In genomic region chr11:69092386-69092751, GRCm38 (mm10) we compare ENCODE assay signal across 8 mouse cellular contexts. TPM values are rescaled to one million over a fixed set of nuclear protein-coding genes. Genes with fewer than 3 reads are reported as not detected.
DNase-seq lines count a peak whose midpoint lies in the region; ATAC-seq and TF ChIP-seq lines count a peak whose summit lies in the region.

No protein-coding gene starts in this region.

- peak; percentile 83 for TF ChIP-seq CTCF in kidney, adult 2 months (conservative IDR thresholded peaks at IDR 0.05; ENCODE audit: insufficient read depth, insufficient read length, low read depth, low read length)

- peak; percentile 99 for DNase-seq in midbrain, embryonic 11.5 days (ENCODE audit: low spot score, missing footprints)
- peak; percentile 92 for DNase-seq in adrenal gland, postnatal 14 days
- peak; percentile 84 for DNase-seq in embryonic facial prominence, embryonic 11.5 days (ENCODE audit: low spot score)
- peak; percentile 94 for DNase-seq in kidney, adult 2 months
- peak; percentile 88 to 92 for DNase-seq in lung, adult 18-20 months
- DNase-seq in spleen, adult 18-20 months = peak; percentile 78 to 94

- H3K4me2 ChIP-seq in midbrain, embryonic 11.5 days = no peak overlapping the region
- no peak overlapping the region for H3K4me2 ChIP-seq in midbrain, embryonic 13.5 days (replicated peaks)
- H3K4me2 ChIP-seq in embryonic facial prominence, embryonic 11.5 days (ENCODE audit: low read depth, low read length) = no peak overlapping the region

- peaks cover 35% of the 10 kb centered on the region for H3K4me1 ChIP-seq in midbrain, embryonic 11.5 days (ENCODE audit: control insufficient read depth, insufficient read depth, low read length)
- H3K4me1 ChIP-seq in midbrain, embryonic 13.5 days (replicated peaks) = peaks cover 72% of the 10 kb centered on the region
- H3K4me1 ChIP-seq in embryonic facial prominence, embryonic 11.5 days (ENCODE audit: control insufficient read depth, insufficient read depth, low read length) = peaks cover 3% of the 10 kb centered on the region; the same call in 1 of the 2 replicates
- peaks cover 15% of the 10 kb centered on the region for H3K4me1 ChIP-seq in kidney, adult 2 months (ENCODE audit: control insufficient read depth, insufficient read depth, low read length)

- H3K9ac ChIP-seq in midbrain, embryonic 11.5 days (ENCODE audit: low read length) = no peak overlapping the region
- H3K9ac ChIP-seq in midbrain, embryonic 13.5 days (replicated peaks) = no peak overlapping the region
- H3K9ac ChIP-seq in embryonic facial prominence, embryonic 11.5 days (replicated peaks; ENCODE audit: low read length) = no peak overlapping the region

- H3K27me3 ChIP-seq in midbrain, embryonic 11.5 days (ENCODE audit: control insufficient read depth, insufficient read depth, low read length) = 0 out of 2 replicates have a peak, but pooled peaks cover 2% of the 10 kb centered on the region
- no peaks in the 10 kb centered on the region for H3K27me3 ChIP-seq in midbrain, embryonic 13.5 days
- H3K27me3 ChIP-seq in embryonic facial prominence, embryonic 11.5 days (ENCODE audit: control insufficient read depth, insufficient read depth, low read length) = no peaks in the 10 kb centered on the region
- H3K27me3 ChIP-seq in kidney, adult 2 months (replicated peaks; ENCODE audit: control insufficient read depth, insufficient read depth, low read length) = no peaks in the 10 kb centered on the region

- no peak for ATAC-seq in midbrain, embryonic 11.5 days (ENCODE audit: low FRiP score)
- no peak for ATAC-seq in midbrain, embryonic 13.5 days
- ATAC-seq in embryonic facial prominence, embryonic 11.5 days (replicated peaks; ENCODE audit: insufficient number of reproducible peaks, low FRiP score, low TSS enrichment, low read depth) = no peak
- ATAC-seq in activated CD4-positive, CD25-positive, alpha-beta regulatory T cell, adult 4 months = no peak

- no peaks in the 10 kb centered on the region for H3K9me3 ChIP-seq in midbrain, embryonic 11.5 days (ENCODE audit: control insufficient read depth, low read length)
- no peaks in the 10 kb centered on the region for H3K9me3 ChIP-seq in midbrain, embryonic 13.5 days
- H3K9me3 ChIP-seq in embryonic facial prominence, embryonic 11.5 days (replicated peaks; ENCODE audit: control insufficient read depth, low read length) = no peaks in the 10 kb centered on the region

- 8% methylated on average over 3 of the region's 3 CpGs for WGBS in midbrain, embryonic 11.5 days
- 6% methylated on average over 3 of the region's 3 CpGs for WGBS in midbrain, embryonic 13.5 days
- WGBS in embryonic facial prominence, embryonic 11.5 days = 3% methylated on average over 3 of the region's 3 CpGs
- WGBS in kidney, adult 2 months = 2% methylated on average over 3 of the region's 3 CpGs

- no peaks in the 10 kb centered on the region; the same call in 1 of the 2 replicates for H3K36me3 ChIP-seq in midbrain, embryonic 11.5 days (ENCODE audit: control insufficient read depth, insufficient read depth, low read length)
- peaks cover 29% of the 10 kb centered on the region for H3K36me3 ChIP-seq in midbrain, embryonic 13.5 days
- no peaks in the 10 kb centered on the region for H3K36me3 ChIP-seq in embryonic facial prominence, embryonic 11.5 days (replicated peaks; ENCODE audit: control insufficient read depth, insufficient read depth, low read depth, low read length)
- H3K36me3 ChIP-seq in kidney, adult 2 months (ENCODE audit: control insufficient read depth, insufficient read depth, low read length) = no peaks in the 10 kb centered on the region

- no peak for TF ChIP-seq POLR2A in kidney, adult 2 months (IDR thresholded peaks at IDR 0.05; ENCODE audit: low read depth, low read length)

- no peak overlapping the region for H3K4me3 ChIP-seq in midbrain, embryonic 11.5 days (ENCODE audit: low read depth, low read length)
- no peak overlapping the region; the same call in 1 of the 2 replicates for H3K4me3 ChIP-seq in midbrain, embryonic 13.5 days (replicated peaks)
- no peak overlapping the region for H3K4me3 ChIP-seq in embryonic facial prominence, embryonic 11.5 days (ENCODE audit: low read depth, low read length)
- H3K4me3 ChIP-seq in kidney, adult 2 months (ENCODE audit: insufficient read depth, low read depth, low read length) = no peak overlapping the region

- H3K27ac ChIP-seq in midbrain, embryonic 11.5 days (ENCODE audit: low read depth, low read length) = no peak overlapping the region
- no peak overlapping the region for H3K27ac ChIP-seq in midbrain, embryonic 13.5 days
- H3K27ac ChIP-seq in embryonic facial prominence, embryonic 11.5 days (replicated peaks; ENCODE audit: low read depth, low read length) = no peak overlapping the region
- H3K27ac ChIP-seq in kidney, adult 2 months (ENCODE audit: insufficient read depth, low read depth, low read length) = no peak overlapping the region

RNA-seq across cellular contexts. Expression of gene Per1, which starts 2.6 kb away (rescaled TPM):
- 6.0 and 7.3 TPM in 2 replicates for polyA plus RNA-seq in midbrain, embryonic 11.5 days (2014; fragmentation: Nextera tagmentation; extraction: Ambion mirVana)
- 8.6 and 10.5 TPM in 2 replicates for polyA plus RNA-seq in midbrain, embryonic 13.5 days (2015; fragmentation: Nextera tagmentation; extraction: Ambion mirVana)
- 116 and 118 TPM in 2 replicates for total RNA-seq in adrenal gland, postnatal 14 days (2021)
- 5.5 and 6.5 TPM in 2 replicates for polyA plus RNA-seq in embryonic facial prominence, embryonic 11.5 days (2014; fragmentation: Nextera tagmentation; extraction: Ambion mirVana)
- 13.5 and 14.7 TPM in 2 replicates for polyA plus RNA-seq in kidney, adult 2 months (2012; rRNA removed)
- 1 to 10 TPM; 4.5 to 6.7 TPM for polyA plus RNA-seq in activated CD4-positive, CD25-positive, alpha-beta regulatory T cell, adult 4 months (2017; shearing (Covaris generic))

RNA-seq across cellular contexts. Expression of gene Vamp2, which starts 4.1 kb away (rescaled TPM):
- 72.4 and 73.5 TPM in 2 replicates for polyA plus RNA-seq in midbrain, embryonic 11.5 days (2014; fragmentation: Nextera tagmentation; extraction: Ambion mirVana)
- polyA plus RNA-seq in midbrain, embryonic 13.5 days (2015; fragmentation: Nextera tagmentation; extraction: Ambion mirVana) = 175 and 188 TPM in 2 replicates
- total RNA-seq in adrenal gland, postnatal 14 days (2021) = 111 and 139 TPM in 2 replicates
- 48.8 and 61.9 TPM in 2 replicates for polyA plus RNA-seq in embryonic facial prominence, embryonic 11.5 days (2014; fragmentation: Nextera tagmentation; extraction: Ambion mirVana)
- polyA plus RNA-seq in kidney, adult 2 months (2012; rRNA removed) = 102 and 106 TPM in 2 replicates
- 10 to 100 TPM; 27.6 to 27.9 TPM for polyA plus RNA-seq in activated CD4-positive, CD25-positive, alpha-beta regulatory T cell, adult 4 months (2017; shearing (Covaris generic))

RNA-seq across cellular contexts. Expression of gene Tmem107, which starts 21.8 kb away (rescaled TPM):
- 53.5 and 57.7 TPM in 2 replicates for polyA plus RNA-seq in midbrain, embryonic 11.5 days (2014; fragmentation: Nextera tagmentation; extraction: Ambion mirVana)
- 31.7 and 42.5 TPM in 2 replicates for polyA plus RNA-seq in midbrain, embryonic 13.5 days (2015; fragmentation: Nextera tagmentation; extraction: Ambion mirVana)
- 12.0 and 12.3 TPM in 2 replicates for total RNA-seq in adrenal gland, postnatal 14 days (2021)
- 40.4 and 43.1 TPM in 2 replicates for polyA plus RNA-seq in embryonic facial prominence, embryonic 11.5 days (2014; fragmentation: Nextera tagmentation; extraction: Ambion mirVana)
- 41.7 and 48.0 TPM in 2 replicates for polyA plus RNA-seq in kidney, adult 2 months (2012; rRNA removed)
- polyA plus RNA-seq in activated CD4-positive, CD25-positive, alpha-beta regulatory T cell, adult 4 months (2017; shearing (Covaris generic)) = 1 to 10 TPM; 4.4 to 7.1 TPM

RNA-seq across cellular contexts. Expression of gene Hes7, which starts 27.8 kb away (rescaled TPM):
- 0.17 and 0.33 TPM in 2 replicates for polyA plus RNA-seq in midbrain, embryonic 11.5 days (2014; fragmentation: Nextera tagmentation; extraction: Ambion mirVana)
- polyA plus RNA-seq in midbrain, embryonic 13.5 days (2015; fragmentation: Nextera tagmentation; extraction: Ambion mirVana) = 0.10 and 0.26 TPM in 2 replicates
- 0.37 TPM in 1 of 2 replicates, not detected in the other for total RNA-seq in adrenal gland, postnatal 14 days (2021)
- 0.11 TPM in 1 of 2 replicates, not detected in the other for polyA plus RNA-seq in embryonic facial prominence, embryonic 11.5 days (2014; fragmentation: Nextera tagmentation; extraction: Ambion mirVana)
- polyA plus RNA-seq in kidney, adult 2 months (2012; rRNA removed) = 0.18 and 0.19 TPM in 2 replicates
- polyA plus RNA-seq in activated CD4-positive, CD25-positive, alpha-beta regulatory T cell, adult 4 months (2017; shearing (Covaris generic)) = not detected

RNA-seq across cellular contexts. Expression of gene 9130213A22Rik, which starts 30.0 kb away (rescaled TPM):
- 0.11 TPM in 1 of 2 replicates, not detected in the other for polyA plus RNA-seq in midbrain, embryonic 11.5 days (2014; fragmentation: Nextera tagmentation; extraction: Ambion mirVana)
- polyA plus RNA-seq in midbrain, embryonic 13.5 days (2015; fragmentation: Nextera tagmentation; extraction: Ambion mirVana) = 0.28 TPM in 1 of 2 replicates, not detected in the other
- total RNA-seq in adrenal gland, postnatal 14 days (2021) = 0.38 and 0.41 TPM in 2 replicates
- polyA plus RNA-seq in embryonic facial prominence, embryonic 11.5 days (2014; fragmentation: Nextera tagmentation; extraction: Ambion mirVana) = not detected in 2 replicates
- polyA plus RNA-seq in kidney, adult 2 months (2012; rRNA removed) = 0.74 and 0.79 TPM in 2 replicates
- not detected for polyA plus RNA-seq in activated CD4-positive, CD25-positive, alpha-beta regulatory T cell, adult 4 months (2017; shearing (Covaris generic))
